Mouse (Mus musculus) neural tube, embryonic 12.5 days (tissue): Measurements from ENCODE around the gene Dyrk1a. TPM values are rescaled to one million over a fixed set of nuclear protein-coding genes. Genes with fewer than 3 reads are reported as not detected.

Experiments
- ATAC-seq: fragments of 200-750 bp; cut with Nextera tagmentation; 2 replicates; pipeline ENCODE4 v1.8.0; 2017; ENCODE audit warnings: low read depth, mild to moderate bottlenecking, moderate TSS enrichment, moderate library complexity; ENCODE audit not compliant: low FRiP score
- H3K27ac ChIP-seq: fragments of 300-500 bp; sonication (generic); 2 replicates; pipeline ENCODE4 v1.5.1; 2016
- H3K27me3 ChIP-seq: fragments of 300-500 bp; sonication (generic); replicated peaks from 2 replicates; pipeline ENCODE4 v1.6.1; 2016; ENCODE audit warnings: mild to moderate bottlenecking
- H3K36me3 ChIP-seq: fragments of 300-500 bp; sonication (generic); 2 replicates; pipeline ENCODE4 v1.6.1; 2016; ENCODE audit warnings: mild to moderate bottlenecking
- H3K4me1 ChIP-seq: fragments of 300-500 bp; sonication (generic); 2 replicates; pipeline ENCODE4 v1.6.1; 2016
- H3K4me2 ChIP-seq: fragments of 300-500 bp; sonication (generic); replicated peaks from 2 replicates; pipeline ENCODE4 v1.6.1; 2016; ENCODE audit warnings: mild to moderate bottlenecking
- H3K4me3 ChIP-seq: fragments of 300-500 bp; sonication (generic); 2 replicates; pipeline ENCODE4 v1.5.1; 2016
- H3K9ac ChIP-seq: fragments of 300-500 bp; sonication (generic); 2 replicates; pipeline ENCODE4 v1.6.1; 2016; ENCODE audit warnings: mild to moderate bottlenecking
- H3K9me3 ChIP-seq: fragments of 300-500 bp; sonication (generic); 2 replicates; pipeline ENCODE4 v1.6.1; 2016; ENCODE audit warnings: mild to moderate bottlenecking
- WGBS: fragments of 180-500 bp; shearing (Covaris S2); methylation state at CpG from one replicate; pipeline ENCODE4 v1.1.7; 2016; 5-methylcytosine and 5-hydroxymethylcytosine counted together
- polyA plus RNA-seq: library from polyadenylated mRNA; unstranded; fragments of >200 nt; fragmentation: Nextera tagmentation; extraction: Ambion mirVana; gene quantifications from 2 replicates; pipeline ENCODE4 v1.2.1, GENCODE M21; 2016

The Dyrk1a gene
- polyA plus RNA-seq, 1 experiment from 2014 or later = 10.0 TPM

DNA sequence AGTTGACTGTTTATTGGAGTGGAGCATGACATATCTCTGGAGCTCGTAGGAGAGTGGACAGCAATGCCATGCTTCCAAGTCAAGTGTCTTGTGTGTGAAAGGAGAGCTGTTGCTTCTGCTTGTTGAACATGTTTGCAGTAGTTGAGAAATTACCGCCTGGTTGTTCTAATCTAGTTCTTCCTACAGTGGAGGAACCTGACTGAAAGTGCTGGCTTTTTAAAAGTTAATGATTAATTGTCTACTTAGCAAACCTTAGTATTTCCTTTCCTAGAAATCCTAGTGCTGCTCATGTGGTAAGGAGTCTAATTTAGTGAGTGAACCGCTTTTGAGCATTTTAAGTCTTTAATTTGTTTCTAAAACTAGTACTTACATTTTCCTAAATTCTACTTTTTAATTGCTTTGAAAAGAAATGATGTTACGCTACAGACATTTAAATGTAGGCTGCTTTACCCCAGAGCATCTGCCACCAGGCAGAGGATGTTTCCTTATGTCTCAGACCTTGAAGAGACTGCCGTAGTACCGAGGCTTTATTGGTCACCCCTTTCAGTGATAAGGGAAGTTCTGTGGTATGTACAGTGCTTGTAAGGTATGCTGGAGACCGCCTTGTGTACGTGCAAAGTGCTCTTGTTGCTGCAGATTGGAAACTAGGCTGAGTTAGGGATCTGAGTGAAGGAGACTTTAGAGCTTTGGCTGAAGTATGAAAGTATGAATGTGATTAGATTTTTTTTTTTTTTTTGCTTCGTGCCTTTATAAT is 59.3 kb downstream of the Dyrk1a start:
- WGBS = 89% methylated on average over 9 of the region's 9 CpGs
- Histone ChIP-seq H3K9ac (no peak overlapping the region), H3K27me3 (no peaks in the 10 kb centered on the region), H3K4me1 (peaks cover 28% of the 10 kb centered on the region), H3K27ac (no peak overlapping the region), H3K4me2 (no peak overlapping the region), H3K36me3 (no peaks in the 10 kb centered on the region), H3K9me3 (no peaks in the 10 kb centered on the region), H3K4me3 (no peak overlapping the region)
- ATAC-seq = no peak

DNA sequence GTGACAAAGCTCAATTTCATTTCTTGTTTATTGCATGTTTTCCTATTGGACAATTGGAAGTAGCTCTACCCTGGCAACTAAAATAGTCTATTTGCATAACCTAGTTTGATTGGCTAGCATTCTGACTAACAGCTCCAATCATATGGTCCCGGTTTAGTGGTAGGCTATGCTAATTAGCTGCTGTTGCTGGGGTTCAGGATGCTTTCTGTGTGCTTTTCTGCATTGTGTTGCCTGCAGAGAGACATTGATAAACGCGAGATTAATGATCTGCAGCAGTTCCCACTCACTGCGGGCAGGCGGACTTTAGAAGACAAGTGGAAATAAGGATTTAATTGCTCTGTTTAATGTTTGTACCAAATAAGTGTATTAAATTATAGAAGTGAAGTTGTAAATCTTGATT is 62.2 kb downstream of the Dyrk1a start:
- Histone ChIP-seq H3K4me1 (peaks cover 20% of the 10 kb centered on the region), H3K4me2 (no peak overlapping the region), H3K4me3 (no peak overlapping the region), H3K27ac (no peak overlapping the region), H3K27me3 (no peaks in the 10 kb centered on the region), H3K9me3 (no peaks in the 10 kb centered on the region), H3K36me3 (no peaks in the 10 kb centered on the region), H3K9ac (no peak overlapping the region)
- peak; percentile 98 for ATAC-seq
- 15% methylated on average over 5 of the region's 5 CpGs for WGBS

DNA sequence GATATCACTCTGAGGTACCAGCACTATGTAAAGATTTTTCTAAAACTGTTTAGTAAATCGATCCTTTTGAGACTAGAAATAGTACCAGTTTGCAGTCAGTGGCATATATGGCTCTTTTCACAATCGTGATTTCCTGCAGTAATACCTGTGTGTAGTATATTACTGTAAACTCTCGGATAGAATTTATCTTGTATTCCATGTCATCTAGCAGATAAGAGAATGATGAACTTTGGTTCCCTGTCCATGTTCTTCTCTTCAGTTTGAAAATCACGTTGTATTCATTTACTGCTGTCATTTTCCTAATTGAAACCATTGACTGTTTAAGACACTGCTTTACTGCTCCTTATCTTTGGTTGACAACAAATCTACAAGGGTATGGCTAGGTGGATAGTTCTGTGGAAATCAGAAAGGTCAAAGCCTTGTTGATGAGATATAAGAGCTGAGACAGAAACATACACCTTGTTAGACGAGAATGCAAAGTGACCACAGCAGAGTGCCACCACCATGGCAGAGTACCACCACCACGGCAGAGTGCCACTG is 62.7 kb downstream of the Dyrk1a start:
- H3K4me2 ChIP-seq = no peak overlapping the region
- no peaks in the 10 kb centered on the region for H3K36me3 ChIP-seq
- WGBS = 83% methylated on average over 6 of the region's 6 CpGs
- peak; percentile 38; the same call in 1 of the 2 replicates for ATAC-seq
- H3K27ac ChIP-seq = no peak overlapping the region
- no peaks in the 10 kb centered on the region for H3K27me3 ChIP-seq
- H3K9ac ChIP-seq = no peak overlapping the region
- peaks cover 16% of the 10 kb centered on the region for H3K4me1 ChIP-seq
- no peak overlapping the region for H3K4me3 ChIP-seq
- H3K9me3 ChIP-seq = no peaks in the 10 kb centered on the region

DNA sequence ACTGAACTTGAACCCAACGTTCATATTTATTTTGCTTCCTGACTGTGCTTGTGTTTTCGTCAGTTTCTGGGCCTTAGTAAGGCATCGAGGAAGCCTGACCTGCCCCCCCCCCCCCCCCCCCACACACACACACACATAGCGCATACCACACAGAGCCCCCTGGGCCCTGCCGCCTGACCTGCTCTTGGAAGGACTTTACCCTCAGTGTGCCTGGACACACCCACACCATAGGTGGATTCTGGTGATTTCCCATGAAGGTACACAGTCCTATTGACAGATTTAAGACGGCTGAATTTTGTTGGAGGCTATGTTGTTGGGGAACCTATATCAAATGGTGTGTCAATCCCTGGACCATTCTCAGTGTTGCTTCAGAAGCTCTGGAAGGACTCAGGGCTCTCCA is 63.2 kb downstream of the Dyrk1a start:
- Histone ChIP-seq H3K4me3 (no peak overlapping the region), H3K9ac (no peak overlapping the region), H3K4me2 (no peak overlapping the region), H3K27me3 (no peaks in the 10 kb centered on the region), H3K9me3 (no peaks in the 10 kb centered on the region), H3K36me3 (no peaks in the 10 kb centered on the region), H3K27ac (no peak overlapping the region), H3K4me1 (peaks cover 12% of the 10 kb centered on the region)
- 83% methylated on average over 6 of the region's 6 CpGs for WGBS
- no peak for ATAC-seq

DNA sequence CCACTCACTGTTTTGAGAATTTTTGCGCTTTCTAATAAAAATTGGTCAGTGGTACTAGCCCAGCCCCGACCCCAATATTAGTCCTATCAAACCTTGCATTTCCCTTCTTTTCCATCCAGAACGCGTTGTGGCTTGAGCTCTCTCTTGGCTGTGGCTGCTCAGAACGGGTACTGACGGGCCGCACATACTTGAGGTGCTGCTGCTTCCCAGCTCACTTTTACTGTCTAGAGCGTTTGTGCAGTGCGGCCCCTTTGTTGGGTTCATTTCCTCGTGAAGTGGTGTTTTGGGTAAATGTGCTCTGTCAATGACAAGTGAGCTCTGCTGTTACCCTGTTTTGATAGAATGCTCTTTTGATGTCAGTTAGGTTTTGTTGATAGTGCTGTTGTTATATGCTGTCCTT is 67.6 kb downstream of the Dyrk1a start:
- no peak for ATAC-seq
- peaks cover 11% of the 10 kb centered on the region for H3K4me1 ChIP-seq
- H3K27ac ChIP-seq = no peak overlapping the region
- no peaks in the 10 kb centered on the region for H3K36me3 ChIP-seq
- no peaks in the 10 kb centered on the region for H3K9me3 ChIP-seq
- no peak overlapping the region for H3K4me3 ChIP-seq
- no peak overlapping the region for H3K4me2 ChIP-seq
- 83% methylated on average over 10 of the region's 10 CpGs for WGBS
- H3K9ac ChIP-seq = no peak overlapping the region
- H3K27me3 ChIP-seq = no peaks in the 10 kb centered on the region

DNA sequence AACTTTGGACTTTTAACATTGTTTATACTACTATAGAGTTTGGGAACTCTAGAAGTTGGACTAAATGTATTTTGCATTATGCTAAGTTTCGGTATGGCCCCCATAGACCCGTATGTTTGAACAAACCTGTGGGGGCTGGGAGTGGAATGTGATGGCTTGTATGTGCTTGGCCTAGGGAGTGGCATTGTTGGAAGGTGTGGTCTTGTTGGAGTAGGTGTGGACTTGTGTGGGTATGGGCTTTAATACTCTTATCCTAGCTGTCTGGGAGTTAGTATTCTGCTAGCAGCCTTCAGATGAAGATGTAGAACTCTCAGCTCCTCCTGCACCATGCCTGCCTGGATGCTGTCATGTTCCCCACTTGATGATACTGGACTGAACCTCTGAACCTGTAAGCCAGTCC is 72.0 kb downstream of the Dyrk1a start:
- no peak for ATAC-seq
- Histone ChIP-seq H3K4me3 (no peak overlapping the region), H3K36me3 (no peaks in the 10 kb centered on the region), H3K27ac (no peak overlapping the region), H3K9ac (no peak overlapping the region), H3K4me1 (peaks cover 6% of the 10 kb centered on the region; the same call in 1 of the 2 replicates), H3K27me3 (no peaks in the 10 kb centered on the region), H3K4me2 (no peak overlapping the region), H3K9me3 (no peaks in the 10 kb centered on the region)
- WGBS = 96% methylated on average over 2 of the region's 2 CpGs

DNA sequence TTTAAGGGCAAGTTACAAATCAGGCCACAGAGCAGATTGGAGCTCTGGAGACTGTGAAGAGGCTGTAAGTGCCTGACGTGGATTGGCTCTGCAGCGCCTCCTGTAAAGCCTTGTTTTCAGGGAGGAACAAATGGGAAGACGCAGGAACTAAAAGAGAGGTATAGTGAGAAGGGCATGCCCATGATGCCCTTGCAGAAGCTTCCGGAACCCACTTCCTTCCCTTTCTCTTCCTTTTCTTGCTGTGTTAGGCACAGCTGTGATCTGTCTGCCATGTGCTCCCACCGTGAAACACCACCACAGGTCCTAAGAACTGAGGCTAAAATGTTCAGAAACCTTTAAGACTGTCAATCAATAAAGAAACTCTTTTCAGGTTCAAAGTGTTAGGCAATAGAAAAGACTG is 77.3 kb downstream of the Dyrk1a start:
- H3K27ac ChIP-seq = no peak overlapping the region
- H3K4me1 ChIP-seq = peaks cover 8% of the 10 kb centered on the region; the same call in 1 of the 2 replicates
- no peaks in the 10 kb centered on the region for H3K27me3 ChIP-seq
- no peak overlapping the region for H3K4me2 ChIP-seq
- no peak for ATAC-seq
- no peak overlapping the region for H3K4me3 ChIP-seq
- no peaks in the 10 kb centered on the region for H3K9me3 ChIP-seq
- 75% methylated on average over 5 of the region's 5 CpGs for WGBS
- no peaks in the 10 kb centered on the region for H3K36me3 ChIP-seq
- H3K9ac ChIP-seq = no peak overlapping the region

DNA sequence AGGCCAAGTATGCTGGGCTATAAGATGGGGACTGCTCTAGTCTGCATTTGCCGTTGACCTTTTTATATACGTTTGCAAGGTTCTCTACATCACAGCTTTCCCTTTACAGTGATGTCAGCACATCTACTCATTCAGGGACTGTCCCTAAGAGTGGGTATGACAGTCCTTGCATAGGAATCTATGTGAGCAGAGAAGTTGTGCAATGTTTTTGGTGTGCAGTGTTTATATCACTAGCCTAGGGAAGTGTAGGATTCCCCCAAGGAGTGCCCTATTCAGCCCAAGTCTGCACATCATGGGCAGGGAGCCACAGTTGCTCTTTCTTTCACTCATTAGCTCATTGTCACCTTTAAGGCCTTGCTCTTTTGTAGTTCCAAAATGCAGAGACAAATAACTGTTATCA is 78.1 kb downstream of the Dyrk1a start:
- H3K36me3 ChIP-seq = no peaks in the 10 kb centered on the region
- H3K9ac ChIP-seq = no peak overlapping the region
- no peak overlapping the region for H3K4me3 ChIP-seq
- no peaks in the 10 kb centered on the region for H3K27me3 ChIP-seq
- WGBS = 93% methylated on average over 2 of the region's 2 CpGs
- no peak overlapping the region for H3K27ac ChIP-seq
- no peak for ATAC-seq
- H3K4me1 ChIP-seq = peaks cover 8% of the 10 kb centered on the region; the same call in 1 of the 2 replicates
- no peak overlapping the region for H3K4me2 ChIP-seq
- H3K9me3 ChIP-seq = no peaks in the 10 kb centered on the region

DNA sequence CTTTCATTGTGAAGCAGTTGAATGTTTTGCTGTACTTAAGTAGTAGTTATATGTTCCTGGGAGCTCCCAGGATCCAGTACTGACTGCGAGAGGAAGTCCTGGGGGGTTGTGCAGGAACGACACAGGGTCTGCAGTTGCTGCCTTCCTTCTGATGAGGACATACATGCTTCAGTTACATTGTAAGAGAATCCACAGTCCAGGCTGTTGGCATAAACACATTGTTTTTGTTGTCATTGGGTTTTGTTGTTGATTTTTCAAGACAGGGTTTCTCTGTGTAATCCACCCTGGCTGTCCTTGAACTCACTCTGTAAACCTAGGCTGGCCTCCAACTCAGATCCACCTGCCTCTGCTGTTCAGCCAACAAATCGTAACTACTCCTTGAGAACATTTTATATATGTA is 80.1 kb downstream of the Dyrk1a start:
- Histone ChIP-seq H3K9me3 (no peaks in the 10 kb centered on the region), H3K9ac (no peak overlapping the region), H3K36me3 (no peaks in the 10 kb centered on the region), H3K4me2 (no peak overlapping the region), H3K4me1 (peaks cover 13% of the 10 kb centered on the region; the same call in 1 of the 2 replicates), H3K27ac (no peak overlapping the region), H3K4me3 (no peak overlapping the region), H3K27me3 (no peaks in the 10 kb centered on the region)
- ATAC-seq = no peak
- WGBS = 86% methylated on average over 3 of the region's 3 CpGs

DNA sequence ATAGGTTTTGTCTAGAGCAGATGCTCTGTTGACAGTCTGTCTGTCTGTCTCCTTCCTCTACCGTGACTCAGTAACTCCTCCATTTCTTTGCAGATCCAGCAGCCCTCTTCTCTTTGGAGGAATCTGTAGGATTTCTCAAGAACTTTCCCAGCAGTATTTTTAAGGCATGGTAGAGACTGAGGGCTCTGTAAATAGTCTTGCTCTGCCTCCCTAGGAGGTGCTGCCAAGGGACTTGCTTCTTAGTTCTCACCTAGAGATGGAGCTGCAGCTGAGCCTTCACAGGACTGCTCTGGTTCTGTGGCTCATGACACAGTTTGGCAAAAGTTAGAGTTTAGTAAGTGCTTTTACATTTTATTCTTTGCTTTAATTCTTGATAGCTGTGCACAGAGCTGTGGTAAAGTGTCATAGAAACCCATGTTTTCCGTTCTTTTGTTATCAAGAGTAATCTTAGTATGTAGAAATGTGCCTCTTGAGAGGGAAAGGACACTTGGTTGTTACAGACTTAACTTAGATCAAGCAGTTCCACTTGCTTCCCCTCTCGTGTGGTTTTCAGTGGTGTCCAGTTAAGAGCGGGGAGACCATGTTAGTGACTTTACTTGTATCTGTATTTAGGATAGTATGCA is 82.4 kb downstream of the Dyrk1a start:
- Histone ChIP-seq H3K4me1 (peaks cover 14% of the 10 kb centered on the region; the same call in 1 of the 2 replicates), H3K4me3 (no peak overlapping the region), H3K27ac (no peak overlapping the region), H3K9me3 (no peaks in the 10 kb centered on the region), H3K27me3 (no peaks in the 10 kb centered on the region), H3K9ac (no peak overlapping the region), H3K36me3 (no peaks in the 10 kb centered on the region), H3K4me2 (no peak overlapping the region)
- 79% methylated on average over 4 of the region's 4 CpGs for WGBS
- no peak for ATAC-seq

DNA sequence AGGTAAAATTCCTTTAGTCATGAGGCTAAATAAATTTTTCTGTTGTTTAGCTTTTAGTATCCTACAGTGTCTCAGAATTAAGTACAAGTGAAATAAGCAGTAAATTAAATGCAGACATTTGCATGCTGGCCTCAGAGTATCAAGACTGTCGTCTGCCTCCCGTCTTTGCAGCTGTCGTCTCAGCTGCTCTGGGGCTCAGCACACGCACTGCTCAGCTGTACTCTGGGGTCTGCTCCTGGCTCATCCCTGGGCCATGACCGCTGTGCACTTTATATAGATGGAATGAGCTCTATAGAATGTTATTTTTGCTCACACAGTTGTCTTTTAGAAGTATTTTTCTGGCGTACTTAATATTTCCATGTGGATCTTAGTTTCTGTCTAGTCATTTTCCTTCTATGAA is 85.3 kb downstream of the Dyrk1a start:
- Histone ChIP-seq H3K4me3 (no peak overlapping the region), H3K27me3 (no peaks in the 10 kb centered on the region), H3K36me3 (peaks cover 1% of the 10 kb centered on the region; the same call in 1 of the 2 replicates), H3K4me2 (no peak overlapping the region), H3K4me1 (peaks cover 12% of the 10 kb centered on the region; the same call in 1 of the 2 replicates), H3K9ac (no peak overlapping the region), H3K27ac (no peak overlapping the region), H3K9me3 (no peaks in the 10 kb centered on the region)
- 56% methylated on average over 6 of the region's 6 CpGs for WGBS
- no peak for ATAC-seq

DNA sequence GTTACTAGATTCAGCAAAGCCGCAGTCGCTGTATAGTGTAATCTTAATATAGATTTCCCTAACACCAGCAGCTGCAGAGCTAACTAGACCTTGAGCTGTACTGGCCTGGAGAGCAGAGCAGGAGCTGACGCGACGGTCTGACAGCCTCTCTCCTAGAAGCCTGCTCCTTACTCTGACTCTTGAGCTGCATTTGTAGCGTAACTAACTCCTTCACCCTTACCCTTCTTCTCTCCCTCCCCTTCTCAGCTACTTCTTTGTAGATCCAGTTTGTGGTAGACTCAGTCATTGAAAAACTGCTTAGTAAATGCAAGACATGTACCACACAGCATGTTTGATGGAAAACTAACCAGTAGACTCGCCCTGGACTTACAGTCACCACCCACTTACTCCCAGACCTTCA is 87.1 kb downstream of the Dyrk1a start:
- Histone ChIP-seq H3K27ac (no peak overlapping the region), H3K9ac (no peak overlapping the region), H3K4me2 (no peak overlapping the region), H3K4me3 (no peak overlapping the region), H3K9me3 (no peaks in the 10 kb centered on the region), H3K27me3 (no peaks in the 10 kb centered on the region), H3K36me3 (peaks cover 4% of the 10 kb centered on the region; the same call in 1 of the 2 replicates), H3K4me1 (peaks cover 12% of the 10 kb centered on the region; the same call in 1 of the 2 replicates)
- no peak for ATAC-seq
- WGBS = 86% methylated on average over 7 of the region's 7 CpGs
